Mouse (Mus musculus) kidney, embryonic 15.5 days (tissue): ENCODE results near the gene Olfr178. TPM values are rescaled to one million over a fixed set of nuclear protein-coding genes. Genes with fewer than 3 reads are reported as not detected.

Source experiments
- ATAC-seq: fragments of 200-750 bp; cut with Nextera tagmentation; replicated peaks from 2 replicates; pipeline ENCODE4 v1.8.0; 2017; ENCODE audit warnings: moderate TSS enrichment; ENCODE audit not compliant: low FRiP score
- H3K27ac ChIP-seq: fragments of 300-500 bp; sonication (generic); 2 replicates; pipeline ENCODE4 v1.5.1; 2015; ENCODE audit warnings: mild to moderate bottlenecking, inconsistent platforms
- H3K27me3 ChIP-seq: fragments of 300-500 bp; sonication (generic); 2 replicates; pipeline ENCODE4 v1.6.1; 2015; ENCODE audit warnings: inconsistent platforms
- H3K36me3 ChIP-seq: fragments of 300-500 bp; sonication (generic); 2 replicates; pipeline ENCODE4 v1.6.1; 2015; ENCODE audit warnings: inconsistent platforms
- H3K4me1 ChIP-seq: fragments of 300-500 bp; sonication (generic); 2 replicates; pipeline ENCODE4 v1.6.1; 2015; ENCODE audit warnings: inconsistent platforms
- H3K4me2 ChIP-seq: fragments of 300-500 bp; sonication (generic); 2 replicates; pipeline ENCODE4 v1.6.1; 2015; ENCODE audit warnings: moderate library complexity, mild to moderate bottlenecking, inconsistent platforms
- H3K4me3 ChIP-seq: fragments of 300-500 bp; sonication (generic); replicated peaks from 2 replicates; pipeline ENCODE4 v1.5.1; 2015; ENCODE audit warnings: mild to moderate bottlenecking, inconsistent platforms
- H3K9ac ChIP-seq: fragments of 300-500 bp; sonication (generic); 2 replicates; pipeline ENCODE4 v1.6.1; 2015; ENCODE audit warnings: mild to moderate bottlenecking, inconsistent platforms
- H3K9me3 ChIP-seq: fragments of 300-500 bp; sonication (generic); replicated peaks from 2 replicates; pipeline ENCODE4 v1.6.1; 2016; ENCODE audit warnings: inconsistent platforms
- WGBS: fragments of 180-500 bp; shearing (Covaris S2); methylation state at CpG from one replicate; pipeline ENCODE4 v1.1.7; 2015; ENCODE audit warnings: mixed read lengths; 5-methylcytosine and 5-hydroxymethylcytosine counted together
- polyA plus RNA-seq: library from polyadenylated mRNA; unstranded; fragments of >200 nt; fragmentation: Nextera tagmentation; extraction: Ambion mirVana; gene quantifications from 2 replicates; pipeline ENCODE4 v1.2.1, GENCODE M21; 2015

Gene Olfr178
- not detected in 2 replicates for polyA plus RNA-seq

GRCm38 (mm10) chr16:58891963-58892362 lies at the start of gene Olfr178:
Gene Olfr178, minus strand, starts transcription at chr16:58892063.
- Histone ChIP-seq H3K27me3 (no peaks in the 10 kb centered on the region), H3K9me3 (no peaks in the 10 kb centered on the region), H3K9ac (no peak within 1 kb of the TSS), H3K4me2 (no peak within 1 kb of the TSS), H3K36me3 (no peaks in the 10 kb centered on the region), H3K4me1 (no peaks in the 10 kb centered on the region), H3K27ac (no peak within 1 kb of the TSS), H3K4me3 (no peak within 1 kb of the TSS)
- ATAC-seq = no peak
- WGBS = 85% methylated on average over 3 of the region's 3 CpGs

DNA sequence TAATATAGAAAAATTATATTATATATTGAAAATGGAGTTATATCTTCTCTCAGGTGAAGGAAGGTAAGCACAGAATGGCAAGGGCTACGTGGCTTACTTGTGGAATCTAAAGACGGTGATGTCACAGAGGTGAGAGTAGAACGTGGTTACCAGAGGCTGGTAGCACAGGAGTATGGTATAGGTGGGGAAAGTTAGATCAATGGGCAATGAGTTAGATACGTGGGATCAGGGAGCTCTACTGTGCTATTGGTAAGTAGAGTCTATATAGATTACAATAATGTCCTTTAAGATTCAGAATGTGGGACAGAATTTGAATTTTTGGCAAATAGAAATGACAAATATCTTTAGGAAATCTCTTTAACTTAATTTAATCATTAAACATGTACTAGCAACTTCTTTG lies 37.4 kb upstream of the Olfr178 start, which contains the start of gene Olfr180:
Gene Olfr180 (minus strand): TSS at position 101 of the 400 bp plus-strand sequence.
- Histone ChIP-seq H3K9me3 (no peaks in the 10 kb centered on the region), H3K4me2 (no peak within 1 kb of the TSS), H3K27me3 (no peaks in the 10 kb centered on the region), H3K4me3 (no peak within 1 kb of the TSS), H3K36me3 (no peaks in the 10 kb centered on the region), H3K27ac (no peak within 1 kb of the TSS), H3K9ac (no peak within 1 kb of the TSS), H3K4me1 (no peaks in the 10 kb centered on the region)
- WGBS = 79% methylated on average over 4 of the region's 4 CpGs
- no peak for ATAC-seq

- Histone ChIP-seq H3K4me3 (no peak within 1 kb of the TSS), H3K27me3 (no peaks in the 10 kb centered on the region), H3K9ac (no peak within 1 kb of the TSS), H3K4me1 (no peaks in the 10 kb centered on the region), H3K4me2 (no peak within 1 kb of the TSS), H3K9me3 (no peaks in the 10 kb centered on the region), H3K36me3 (no peaks in the 10 kb centered on the region), H3K27ac (no peak within 1 kb of the TSS)
- ATAC-seq = no peak
- 73% methylated on average over 1 of the region's 1 CpGs for WGBS
Observed at GRCm38 (mm10) chr16:58928655-58929054, 36.8 kb upstream of the Olfr178 start, which contains the start of gene Olfr181. Gene Olfr181, minus strand, starts transcription at chr16:58928755.

DNA sequence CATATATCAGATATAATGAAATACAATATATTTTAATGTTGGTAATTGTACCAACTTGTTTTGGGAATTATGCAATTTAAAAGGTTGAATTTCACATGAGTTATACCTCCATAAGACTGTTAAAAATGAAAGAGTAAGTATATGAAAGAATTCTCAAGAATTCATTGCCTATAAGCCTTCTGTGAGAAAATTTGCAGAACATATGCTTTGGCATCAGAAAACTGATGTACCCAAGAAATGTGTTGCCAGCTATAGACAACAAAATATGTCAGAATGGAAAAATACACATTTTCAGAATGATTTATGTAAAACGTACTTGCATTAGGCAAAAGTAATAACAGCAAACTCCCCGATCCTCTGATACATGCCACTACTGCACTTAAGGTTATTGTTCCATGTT lies 7.4 kb downstream of the Olfr178 start:
- 93% methylated on average over 2 of the region's 2 CpGs for WGBS
- H3K36me3 ChIP-seq = no peaks in the 10 kb centered on the region
- H3K27me3 ChIP-seq = no peaks in the 10 kb centered on the region
- H3K4me3 ChIP-seq = no peak overlapping the region
- no peaks in the 10 kb centered on the region for H3K4me1 ChIP-seq
- ATAC-seq = no peak
- H3K9me3 ChIP-seq = no peaks in the 10 kb centered on the region
- H3K27ac ChIP-seq = no peak overlapping the region
- no peak overlapping the region for H3K9ac ChIP-seq
- H3K4me2 ChIP-seq = no peak overlapping the region

- Histone ChIP-seq H3K9ac (no peak within 1 kb of the TSS), H3K9me3 (no peaks in the 10 kb centered on the region), H3K27ac (no peak within 1 kb of the TSS), H3K4me3 (no peak within 1 kb of the TSS), H3K27me3 (no peaks in the 10 kb centered on the region), H3K36me3 (no peaks in the 10 kb centered on the region), H3K4me2 (no peak within 1 kb of the TSS), H3K4me1 (no peaks in the 10 kb centered on the region)
- ATAC-seq = no peak
- WGBS = 72% methylated on average over 1 of the region's 1 CpGs
Observed at GRCm38 (mm10) chr16:58874668-58875067, 17.2 kb downstream of the Olfr178 start, which contains the start of gene Olfr177. Gene Olfr177, minus strand, starts transcription at chr16:58874768.

DNA sequence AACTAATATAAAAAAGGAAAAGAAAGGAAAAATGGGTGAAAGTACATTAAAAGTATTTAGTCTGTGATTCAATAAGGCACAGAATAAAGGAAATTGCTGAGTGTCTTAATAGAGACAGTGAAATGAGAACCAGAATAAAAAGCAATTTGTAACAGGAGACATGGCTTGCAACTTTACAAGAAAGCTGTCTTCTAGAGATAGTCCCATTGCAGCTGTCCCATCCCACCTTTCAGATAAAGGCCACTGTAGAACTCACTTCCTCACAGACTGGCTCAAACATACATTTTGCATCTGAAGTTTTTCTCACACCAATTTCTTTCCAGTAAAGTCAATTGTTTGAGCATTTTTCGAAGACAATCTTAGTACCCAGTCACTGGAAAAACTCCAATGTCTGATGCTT lies 30.4 kb downstream of the Olfr178 start:
- 74% methylated on average over 1 of the region's 1 CpGs for WGBS
- H3K4me1 ChIP-seq = no peaks in the 10 kb centered on the region
- ATAC-seq = no peak
- H3K4me2 ChIP-seq = no peak overlapping the region
- H3K36me3 ChIP-seq = no peaks in the 10 kb centered on the region
- no peaks in the 10 kb centered on the region for H3K9me3 ChIP-seq
- H3K27ac ChIP-seq = no peak overlapping the region
- no peak overlapping the region for H3K4me3 ChIP-seq
- no peaks in the 10 kb centered on the region for H3K27me3 ChIP-seq
- H3K9ac ChIP-seq = no peak overlapping the region

GRCm38 (mm10) chr16:58860032-58860737 lies 31.7 kb downstream of the Olfr178 start:
- WGBS = 97% methylated on average over 2 of the region's 2 CpGs
- ATAC-seq = no peak
- Histone ChIP-seq H3K4me2 (no peak overlapping the region), H3K4me1 (no peaks in the 10 kb centered on the region), H3K4me3 (no peak overlapping the region), H3K27me3 (no peaks in the 10 kb centered on the region), H3K27ac (no peak overlapping the region), H3K9me3 (no peaks in the 10 kb centered on the region), H3K36me3 (no peaks in the 10 kb centered on the region), H3K9ac (no peak overlapping the region)

Other genes starting within 250 kb of the Olfr178 start
- 38.0 and 39.1 TPM in 2 replicates for gene Cpox, start 221.8 kb downstream of the Olfr178 start, polyA plus RNA-seq
- gene Gpr15, start 173.0 kb downstream of the Olfr178 start, polyA plus RNA-seq = not detected in 2 replicates
- 108 and 111 TPM in 2 replicates for gene Cldnd1, start 164.2 kb downstream of the Olfr178 start, polyA plus RNA-seq
- not detected in 2 replicates for gene Olfr172, start 128.9 kb downstream of the Olfr178 start, polyA plus RNA-seq
- not detected in 2 replicates for gene Olfr173, start 91.8 kb downstream of the Olfr178 start, polyA plus RNA-seq
- not detected in 2 replicates for gene Olfr175-ps1, start 65.3 kb downstream of the Olfr178 start, polyA plus RNA-seq
- not detected in 2 replicates for gene Olfr177, start 17.3 kb downstream of the Olfr178 start, polyA plus RNA-seq
- gene Olfr181, start 36.7 kb upstream of the Olfr178 start, polyA plus RNA-seq = not detected in 2 replicates
- not detected in 2 replicates for gene Olfr180, start 37.3 kb upstream of the Olfr178 start, polyA plus RNA-seq
- gene Olfr183, start 103.3 kb upstream of the Olfr178 start, polyA plus RNA-seq = not detected in 2 replicates
- not detected in 2 replicates for gene Olfr186, start 138.2 kb upstream of the Olfr178 start, polyA plus RNA-seq
- gene Olfr187, start 147.7 kb upstream of the Olfr178 start, polyA plus RNA-seq = not detected in 2 replicates
- not detected in 2 replicates for gene Olfr190, start 185.9 kb upstream of the Olfr178 start, polyA plus RNA-seq
- gene Olfr191, start 197.8 kb upstream of the Olfr178 start, polyA plus RNA-seq = not detected in 2 replicates
- not detected in 2 replicates for gene Olfr193, start 219.8 kb upstream of the Olfr178 start, polyA plus RNA-seq
- gene Olfr194, start 229.0 kb upstream of the Olfr178 start, polyA plus RNA-seq = not detected in 2 replicates